Mouse (Mus musculus) 3134 (cell line): ENCODE results near the gene Scgb3a1.

ENCODE experiments used
- DNase-seq: peaks from one replicate; pipeline ENCODE4 v3.0.0-alpha.2; 2011; ENCODE audit warnings: low spot score; ENCODE audit not compliant: insufficient read length; ENCODE audit errors: extremely low read depth

The Scgb3a1 gene

DNA sequence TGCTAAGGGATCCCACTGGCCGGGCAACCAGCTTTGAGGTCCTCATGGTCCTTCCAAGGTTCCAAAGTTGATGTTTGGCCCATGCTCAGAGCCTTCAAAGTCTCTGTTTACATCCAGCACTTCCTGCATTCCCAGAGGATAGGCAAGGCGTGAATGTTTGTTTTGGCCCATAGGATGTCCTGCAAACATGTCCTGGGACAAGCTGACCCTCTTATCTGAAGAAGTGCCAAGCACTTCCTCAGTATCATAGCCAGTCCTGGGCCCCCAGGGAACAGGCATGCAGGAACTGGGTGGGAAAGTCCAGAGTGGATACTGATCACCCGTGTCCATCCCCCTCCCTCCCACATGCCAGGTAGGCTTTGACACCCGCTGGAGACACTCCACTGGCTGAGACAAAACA lies 5.3 kb upstream of the Scgb3a1 start:
- no peak for DNase-seq

DNA sequence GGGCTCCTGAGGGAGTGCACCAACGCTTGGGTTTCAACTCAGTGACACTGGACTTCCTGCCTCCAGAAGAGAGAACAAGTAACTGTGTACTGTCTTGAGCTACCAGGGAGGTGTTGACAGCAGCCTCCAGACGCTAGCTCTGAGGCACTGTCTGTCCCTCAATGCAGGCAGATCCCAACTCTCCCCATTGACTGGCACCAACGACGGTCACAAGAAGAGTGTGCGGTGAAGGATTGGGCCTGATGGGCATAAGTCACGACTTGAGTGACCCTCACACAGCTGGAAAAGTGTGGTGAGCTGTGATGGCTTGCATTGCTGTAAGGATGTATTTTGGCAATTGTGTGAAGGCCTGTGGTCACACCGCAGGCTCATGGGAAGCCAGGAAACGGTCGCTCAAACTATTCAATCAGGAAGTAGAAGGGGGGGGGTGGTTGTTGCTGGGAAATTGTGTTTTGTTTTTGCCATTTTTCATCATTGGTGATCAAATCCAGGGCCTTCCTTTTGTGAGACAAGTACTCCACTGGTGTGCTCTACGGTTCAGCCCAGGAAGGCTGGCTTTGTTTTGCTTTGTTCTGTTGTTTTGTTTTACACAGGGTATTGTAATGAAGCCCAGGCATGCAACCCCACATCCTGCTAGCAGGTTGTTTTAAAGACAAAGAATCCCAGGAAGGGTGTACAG lies 4.5 kb upstream of the Scgb3a1 start:
- DNase-seq = no peak

DNA sequence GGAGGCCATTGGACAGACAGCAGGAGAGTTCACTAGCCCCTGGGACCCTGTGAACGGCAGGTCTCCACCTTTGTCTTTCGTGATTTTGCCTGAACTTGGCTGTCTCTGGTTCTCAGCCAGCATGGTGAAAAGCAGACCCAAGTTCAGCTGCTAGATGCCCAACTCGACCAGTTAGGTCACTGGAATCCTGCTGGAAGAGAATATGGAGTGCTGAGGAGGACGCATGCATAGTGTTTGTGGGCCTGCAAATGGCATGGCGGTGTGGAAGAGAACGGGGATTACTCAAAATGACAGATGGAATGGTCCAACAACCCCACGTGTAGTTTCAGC lies 4.0 kb upstream of the Scgb3a1 start:
- DNase-seq = no peak

DNA sequence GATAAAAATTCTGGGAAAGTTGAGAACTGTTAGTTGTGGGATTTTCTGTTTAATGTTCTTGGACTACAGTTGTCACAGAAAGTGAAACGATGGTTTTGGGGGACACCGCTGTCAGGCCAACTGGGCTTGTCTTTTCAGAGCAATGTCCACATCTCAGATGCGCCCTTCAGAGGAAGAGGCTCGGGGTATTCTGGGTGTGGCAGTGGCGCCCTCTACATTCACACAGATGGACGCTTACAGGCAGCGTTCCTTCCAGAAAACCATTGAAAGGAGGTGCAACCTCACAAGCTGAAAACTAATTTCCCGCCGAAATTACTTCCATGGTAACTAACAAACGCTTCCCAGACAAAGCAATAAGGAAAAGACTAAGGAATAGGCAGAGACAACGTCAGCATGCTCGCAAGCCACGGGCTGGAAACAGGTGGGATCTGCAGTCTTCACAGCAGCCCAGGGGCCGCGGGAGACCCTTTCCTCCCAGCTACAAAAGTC lies 1.1 kb upstream of the Scgb3a1 start:
- no peak for DNase-seq

DNA sequence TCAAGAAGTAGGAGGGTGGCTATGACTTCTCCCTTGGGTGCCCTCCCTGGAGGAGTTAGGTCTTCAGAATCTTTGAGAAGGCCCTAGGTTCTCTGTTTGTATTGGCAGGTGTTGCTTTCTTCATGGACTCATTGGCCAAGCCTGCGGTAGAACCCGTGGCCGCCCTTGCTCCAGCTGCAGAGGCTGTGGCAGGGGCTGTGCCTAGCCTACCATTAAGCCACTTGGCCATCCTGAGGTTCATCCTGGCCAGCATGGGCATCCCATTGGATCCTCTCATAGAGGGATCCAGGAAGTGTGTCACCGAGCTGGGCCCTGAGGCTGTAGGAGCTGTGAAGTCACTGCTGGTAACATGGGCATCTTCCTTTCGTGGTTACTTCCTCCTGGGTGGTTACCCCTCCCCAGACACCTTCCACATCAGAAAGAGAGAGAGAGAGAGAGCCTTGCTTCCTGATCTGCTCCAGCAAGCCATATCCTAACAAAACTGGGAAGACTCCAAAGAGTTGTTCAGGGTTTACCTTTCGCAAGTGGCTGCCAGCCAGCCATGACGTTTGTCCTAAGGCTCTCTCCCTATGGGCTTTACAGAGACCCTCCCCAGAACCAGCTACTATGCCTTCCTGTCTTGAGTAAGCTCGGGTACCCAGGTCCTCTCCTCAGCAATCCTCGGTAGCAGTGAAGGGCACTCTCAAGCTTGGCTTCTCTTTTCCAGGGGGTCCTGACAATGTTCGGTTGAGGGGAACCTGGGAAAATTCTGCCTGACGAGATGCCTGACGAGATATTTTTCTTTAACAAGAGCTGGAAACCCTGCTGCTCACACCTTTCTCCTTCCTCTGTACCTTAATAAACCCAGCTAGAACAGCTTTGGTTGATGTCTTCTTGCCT lies 1.1 kb downstream of the Scgb3a1 start:
- DNase-seq = no peak

DNA sequence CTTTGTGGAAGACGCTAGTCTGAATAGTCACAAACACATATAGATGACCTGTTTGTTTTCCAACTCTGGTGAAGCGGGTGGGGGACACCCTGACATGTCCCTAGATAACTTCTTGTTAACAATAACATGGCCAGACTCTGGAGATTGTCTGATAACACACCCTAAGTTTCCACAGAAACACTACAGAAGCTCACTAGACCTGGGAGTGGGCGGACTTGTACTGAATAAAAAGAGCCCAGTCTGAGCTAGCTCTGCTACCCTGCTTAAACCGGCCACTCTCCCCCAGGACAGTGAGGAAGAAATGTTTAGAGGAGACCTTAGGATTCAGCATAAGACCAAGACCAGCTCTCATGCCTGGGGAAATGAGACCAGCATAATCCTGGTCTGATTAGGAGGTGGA lies 2.1 kb downstream of the Scgb3a1 start:
- no peak for DNase-seq

DNA sequence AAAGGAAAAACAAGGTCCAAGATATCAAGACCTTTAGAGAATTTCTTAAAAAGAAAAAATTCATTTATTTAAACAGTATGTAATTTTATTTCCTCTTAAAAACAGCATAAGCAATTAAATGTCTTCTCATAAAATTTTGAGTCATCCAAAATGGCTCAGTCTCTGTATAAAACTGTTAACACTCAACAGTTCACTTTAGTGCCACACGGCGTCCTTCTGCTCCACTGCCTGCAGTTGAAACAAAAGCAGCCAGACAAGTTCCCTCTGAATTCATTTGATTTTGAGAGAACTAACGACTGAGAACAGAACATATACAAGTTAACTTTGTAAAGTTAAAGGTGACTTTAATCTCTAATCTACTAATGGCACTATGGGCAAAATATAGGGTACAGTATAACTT lies 10.0 kb downstream of the Scgb3a1 start:
- no peak for DNase-seq

DNA sequence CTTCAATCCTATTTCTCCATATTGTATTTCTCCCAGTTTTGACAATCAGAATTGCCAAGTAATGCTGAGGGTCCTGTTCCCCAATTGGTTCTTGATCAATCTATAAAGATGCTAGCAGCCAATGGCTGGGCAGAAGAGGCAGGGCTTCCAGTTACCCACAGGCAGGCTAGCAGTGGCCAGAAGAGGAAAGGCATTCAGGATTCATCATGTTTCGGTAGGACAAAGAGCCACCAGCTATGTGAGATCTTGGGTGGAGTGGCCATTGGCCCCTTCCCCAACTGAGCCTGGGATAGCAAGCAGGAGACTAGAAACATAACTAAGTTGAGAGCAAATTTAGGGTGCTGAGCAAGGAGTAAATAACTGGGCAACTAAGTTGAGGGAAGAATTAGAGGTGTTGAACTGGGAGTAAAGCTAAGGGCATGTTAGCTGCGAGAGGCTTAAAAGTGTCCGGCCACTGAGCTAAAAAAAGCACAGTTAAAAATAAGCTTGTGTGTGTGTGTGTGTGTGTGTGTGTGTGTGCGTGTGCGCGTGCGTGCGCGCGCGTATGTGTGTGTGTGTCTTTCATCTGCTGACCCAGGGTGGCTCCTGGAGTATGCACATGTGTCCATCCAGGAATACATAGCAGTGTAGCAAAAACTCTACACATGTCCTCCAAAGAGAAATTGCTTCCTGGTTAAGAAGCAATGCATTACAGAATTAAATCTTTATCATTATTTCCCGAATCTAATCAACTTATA lies 21.0 kb downstream of the Scgb3a1 start:
- no peak for DNase-seq

DNA sequence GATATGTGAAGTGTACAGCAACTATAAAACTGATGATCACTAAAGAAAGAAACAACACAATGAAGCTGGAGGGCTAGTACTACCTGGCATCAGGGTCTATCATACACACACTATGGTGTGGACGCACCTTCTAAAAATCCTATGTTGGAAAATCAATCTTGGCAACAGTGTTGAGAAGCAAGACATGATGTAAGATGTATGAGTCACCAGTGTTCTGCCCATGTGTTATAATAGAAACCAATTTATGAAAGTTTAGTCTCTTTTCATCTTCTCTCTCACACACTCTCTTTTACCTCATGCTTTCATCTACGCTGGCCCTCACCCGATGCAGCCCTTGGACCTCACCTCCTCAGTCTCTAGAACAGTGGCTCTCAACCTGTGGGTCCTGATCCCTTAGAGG lies 31.6 kb downstream of the Scgb3a1 start:
- DNase-seq = no peak

DNA sequence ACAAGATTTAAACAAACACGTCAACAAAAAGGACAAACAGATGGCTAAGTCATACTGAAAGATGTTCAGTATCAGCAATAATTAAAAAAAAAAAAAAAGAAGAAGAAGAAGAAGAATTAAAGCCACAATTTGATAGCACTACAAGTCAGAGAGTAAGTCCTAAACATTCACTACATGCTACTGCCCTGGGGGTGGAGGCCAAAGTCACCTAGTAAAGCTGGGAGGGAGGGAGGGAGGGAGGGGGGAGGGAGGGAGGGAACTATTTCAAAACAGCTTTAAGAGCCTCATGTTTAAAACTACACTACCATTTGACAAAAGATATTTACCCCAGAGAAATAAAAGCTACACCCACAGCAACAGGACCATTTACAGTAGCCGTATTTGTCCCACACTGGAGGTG lies 32.3 kb downstream of the Scgb3a1 start:
- DNase-seq = no peak

DNA sequence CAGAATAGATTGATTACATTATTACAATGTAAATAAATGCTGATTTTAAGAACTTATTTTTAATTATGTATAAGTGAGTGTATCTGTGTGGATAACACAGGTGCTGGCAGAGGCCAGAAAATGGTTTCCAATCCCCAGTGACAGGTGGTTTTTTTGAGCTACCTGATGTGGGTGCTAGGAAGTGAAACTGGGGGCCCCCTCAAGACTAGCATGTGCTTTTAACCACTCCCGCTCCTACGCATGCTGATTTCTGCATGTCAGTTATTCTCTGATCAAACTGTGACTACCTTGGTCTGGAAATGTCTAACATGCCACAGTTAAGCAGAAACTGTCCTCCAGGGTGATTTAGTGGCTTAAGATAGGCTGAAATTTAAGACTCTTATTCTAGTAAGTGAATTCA lies 33.1 kb downstream of the Scgb3a1 start:
- no peak for DNase-seq

DNA sequence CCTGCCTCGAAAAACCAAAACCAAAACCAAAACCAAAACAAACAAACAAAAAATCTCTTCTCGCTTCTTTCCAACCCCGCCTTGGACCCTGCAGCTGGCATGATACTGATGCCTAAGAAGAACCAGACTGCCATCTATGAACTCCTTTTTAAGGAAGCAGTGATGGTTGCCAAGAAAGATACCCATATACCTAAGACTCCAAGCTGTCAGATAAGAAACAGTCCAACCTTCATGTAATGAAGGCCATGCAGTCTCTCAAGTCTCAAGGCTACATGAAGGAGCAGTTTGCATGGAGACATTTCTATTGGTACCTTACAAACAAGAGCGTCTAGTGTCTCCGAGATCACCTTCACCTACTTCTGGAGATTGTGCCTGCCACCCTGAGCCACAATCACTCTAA lies 34.4 kb downstream of the Scgb3a1 start:
- no peak for DNase-seq

DNA sequence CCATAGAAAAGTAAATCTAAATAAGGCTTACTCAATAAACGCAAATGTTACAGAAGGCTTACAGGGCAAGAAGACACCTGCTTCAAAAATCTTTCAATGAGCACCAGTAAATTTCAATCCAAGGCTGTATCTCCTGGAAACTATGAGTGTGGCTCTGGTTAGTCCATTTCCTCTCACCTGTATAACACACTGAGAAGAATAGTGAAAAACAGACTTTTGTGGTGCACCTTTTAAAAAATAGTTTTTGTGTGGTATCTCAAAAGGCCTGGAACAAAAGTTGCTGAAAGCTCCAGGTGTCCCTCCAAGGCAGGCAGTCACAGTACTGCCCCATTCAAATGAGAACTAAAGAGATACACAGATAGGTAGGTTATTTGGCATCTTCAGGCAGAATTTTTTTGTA lies 35.7 kb downstream of the Scgb3a1 start:
- DNase-seq = no peak

DNA sequence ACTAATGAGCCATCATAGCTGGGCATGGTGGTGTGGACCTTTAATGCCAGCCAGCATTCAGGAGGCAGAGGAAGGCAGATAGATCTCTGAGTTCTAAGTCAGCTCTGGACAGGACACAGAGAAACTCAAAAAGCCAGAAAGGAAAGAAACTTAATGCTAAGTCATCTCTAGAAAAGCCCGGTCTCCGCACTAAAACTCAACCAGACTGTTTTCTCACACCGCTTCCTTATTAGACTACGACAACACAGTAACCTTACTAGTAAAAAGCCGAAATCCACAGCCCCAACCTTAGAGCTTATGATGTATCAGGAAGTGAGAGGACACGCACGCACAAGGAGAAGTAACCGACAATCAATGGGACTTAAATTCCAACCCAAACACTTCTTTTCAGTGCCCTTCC lies 38.6 kb downstream of the Scgb3a1 start:
- DNase-seq = no peak

DNA sequence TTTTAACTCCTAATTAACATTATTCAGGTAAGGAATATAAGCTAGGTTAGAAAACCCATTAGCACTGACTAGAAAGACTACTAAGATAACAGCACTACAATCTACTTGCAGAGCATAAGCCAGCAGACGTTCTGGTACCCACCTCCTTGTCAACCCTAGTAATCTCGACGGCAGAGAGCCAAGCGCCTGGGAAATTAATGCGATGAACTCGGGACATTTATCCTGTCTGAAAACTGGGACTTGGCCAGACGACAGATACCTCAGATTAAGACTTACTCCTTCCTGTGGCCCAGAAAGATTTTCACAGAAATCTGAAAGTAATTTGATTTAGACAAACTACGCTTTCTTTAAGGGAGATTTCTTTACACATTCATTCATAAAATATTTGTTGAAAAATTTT lies 41.4 kb downstream of the Scgb3a1 start:
- DNase-seq = no peak

DNA sequence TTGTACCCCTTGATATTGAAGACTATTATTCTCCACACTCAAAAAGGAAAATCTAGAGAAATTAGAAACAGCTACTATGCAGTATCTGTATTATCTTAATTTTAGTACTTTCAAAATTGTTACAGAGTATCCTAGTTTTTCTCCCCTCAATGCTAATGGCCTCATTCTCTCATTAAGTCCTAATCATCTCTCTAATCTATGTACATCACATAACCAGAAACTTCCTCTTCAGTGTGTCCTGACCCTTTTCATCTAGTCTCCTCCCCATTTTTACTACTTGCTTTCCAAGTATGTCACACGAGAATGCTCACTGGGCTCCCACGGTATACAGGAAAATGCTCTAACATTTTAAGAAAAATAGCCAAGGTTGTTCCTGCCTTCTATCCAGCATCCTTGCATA lies 44.4 kb downstream of the Scgb3a1 start:
- DNase-seq = no peak

DNA sequence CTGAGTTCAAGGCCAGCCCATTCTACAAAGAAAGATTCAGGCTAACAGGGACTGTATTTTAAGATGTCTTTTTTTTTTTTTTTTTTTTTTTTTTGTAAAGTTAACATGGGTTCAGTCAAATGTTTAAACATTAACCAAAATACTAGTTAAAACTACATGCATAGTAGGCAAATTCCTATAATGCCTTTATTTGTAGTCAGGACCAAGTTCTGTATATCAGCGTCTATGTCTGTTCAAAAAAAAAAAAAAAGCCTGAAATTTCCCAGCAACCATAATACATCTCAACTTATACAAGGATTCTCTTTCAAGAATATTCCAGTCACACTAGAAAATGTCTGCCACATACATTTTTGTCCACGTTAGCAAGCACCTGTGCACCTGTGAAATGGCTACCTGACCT lies 47.3 kb downstream of the Scgb3a1 start:
- DNase-seq = no peak

DNA sequence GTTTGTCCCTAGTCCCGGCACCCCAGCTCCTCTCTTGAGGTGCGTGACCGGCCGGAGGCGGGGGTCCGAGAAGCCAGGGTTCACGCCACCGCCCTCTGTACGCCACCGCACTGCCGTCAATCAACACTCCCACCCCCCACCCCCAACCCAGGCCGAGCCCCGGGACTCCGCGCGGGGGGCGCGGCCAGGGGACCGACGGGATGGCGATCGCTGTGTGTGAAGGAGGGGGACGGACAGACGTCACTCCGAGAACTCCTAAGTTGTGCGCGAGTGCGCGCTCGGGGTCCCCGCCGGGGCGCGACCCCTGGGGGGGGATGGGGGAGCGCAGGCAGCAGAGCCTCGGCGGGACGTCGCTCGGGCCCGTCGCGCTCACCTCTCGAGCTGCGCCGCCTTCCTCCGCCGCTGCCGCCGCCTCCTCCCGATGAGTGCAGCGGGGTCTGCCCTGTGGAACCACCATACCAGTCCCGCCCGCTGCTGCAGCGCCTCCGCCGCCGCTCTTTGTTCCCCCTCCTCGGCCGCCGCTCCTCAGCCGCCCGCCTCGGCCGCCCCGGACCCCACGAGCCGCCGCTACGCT lies 48.7 kb downstream of the Scgb3a1 start:
- peak; percentile 53 for DNase-seq

DNA sequence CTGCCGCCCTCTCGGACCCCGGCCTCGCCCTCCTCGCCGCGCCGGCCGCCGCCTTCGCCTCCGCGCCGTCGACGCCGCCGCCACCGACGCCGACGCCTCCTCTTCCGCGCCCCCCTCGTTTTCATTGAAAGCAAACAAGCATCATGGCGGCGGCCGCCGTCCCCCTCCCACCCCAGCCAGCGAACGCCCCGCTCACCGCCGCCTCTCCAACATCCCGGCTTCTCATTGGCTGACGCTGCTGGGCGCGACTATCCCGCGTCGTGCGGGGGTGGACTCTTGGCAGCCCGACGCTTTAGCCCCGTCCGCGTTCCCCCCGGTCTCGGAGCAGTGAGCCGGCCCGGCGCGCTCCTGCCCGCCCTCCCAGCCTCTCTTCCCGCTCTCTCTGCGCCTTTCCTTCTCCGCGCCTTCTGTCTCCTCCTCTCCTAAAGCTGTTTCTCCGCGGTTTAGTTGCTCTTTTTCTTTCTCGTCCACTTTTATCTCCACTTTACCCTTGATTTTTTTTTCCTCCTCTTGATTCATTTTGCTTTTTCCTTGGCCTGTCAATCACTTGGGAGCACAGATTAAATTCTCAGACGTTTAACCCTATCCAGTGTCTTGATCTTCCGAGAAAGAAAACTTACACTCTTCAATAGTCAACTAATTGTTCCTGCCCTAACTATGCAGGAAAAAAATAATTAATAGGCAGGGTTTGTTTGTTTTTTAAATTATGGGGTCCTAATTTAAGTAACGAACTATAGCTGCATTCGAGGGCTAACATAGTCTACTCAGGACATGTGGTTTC lies 49.3 kb downstream of the Scgb3a1 start, which contains the start of gene Cnot6:
Cnot6 (minus strand) TSS at position 169 of the 781 bp plus-strand sequence.
- peak; percentile 95 for DNase-seq
